Mouse (Mus musculus): ENCODE results near the gene Pea15a.

Gene Pea15a

GRCm38 (mm10) chr1:172177791-172178190 is 28.8 kb downstream of the Pea15a start:
- no peak for DNase-seq

GRCm38 (mm10) chr1:172173181-172173580 is 33.4 kb downstream of the Pea15a start:
- DNase-seq, result no peak

GRCm38 (mm10) chr1:172172381-172172780 is 34.2 kb downstream of the Pea15a start:
- DNase-seq, result no peak

GRCm38 (mm10) chr1:172169809-172170208 is 36.8 kb downstream of the Pea15a start:
- DNase-seq, result no peak

- DNase-seq, result no peak
These were observed 38.7 kb downstream of the Pea15a start for GRCm38 (mm10) chr1:172167911-172168310.

GRCm38 (mm10) chr1:172162959-172163358 is 43.6 kb downstream of the Pea15a start:
- no peak for DNase-seq

GRCm38 (mm10) chr1:172162009-172162408 is 44.6 kb downstream of the Pea15a start:
- peak; percentile 76 for DNase-seq

- DNase-seq, result no peak
These were observed 46.1 kb downstream of the Pea15a start for GRCm38 (mm10) chr1:172160508-172160907.

GRCm38 (mm10) chr1:172159970-172160369 is 46.6 kb downstream of the Pea15a start:
- no peak for DNase-seq

GRCm38 (mm10) chr1:172155518-172155917 is 51.1 kb downstream of the Pea15a start:
- no peak for DNase-seq

- no peak for DNase-seq
These were observed 52.1 kb downstream of the Pea15a start for GRCm38 (mm10) chr1:172154536-172154935.

GRCm38 (mm10) chr1:172148955-172149815 is 57.4 kb downstream of the Pea15a start:
- DNase-seq, result peak; percentile 18

GRCm38 (mm10) chr1:172148279-172148954 is 58.2 kb downstream of the Pea15a start:
- peak; percentile 63 for DNase-seq

GRCm38 (mm10) chr1:172147835-172148278 is 58.7 kb downstream of the Pea15a start, which contains the start of gene Dcaf8:
TSS of gene Dcaf8 (plus strand) at chr1:172148084.
- peak; percentile 98 for DNase-seq
